Mouse (Mus musculus): Measurements from ENCODE around the gene Sept8. TPM values are rescaled to one million over a fixed set of nuclear protein-coding genes. Genes with fewer than 3 reads are reported as not detected.

Sept8 gene
- polyA plus RNA-seq, 1 experiment from 2014 or later: 42.2 TPM

- Histone ChIP-seq H3K4me1 (ENCODE audit: control insufficient read depth, insufficient read depth, low read length) (0 out of 2 replicates have a peak, but pooled peaks cover 11% of the 10 kb centered on the region), H3K27ac (replicated peaks; ENCODE audit: low read depth, low read length) (no peak overlapping the region), H3K9ac (ENCODE audit: low read depth, low read length) (peak overlapping the region; percentile 49), H3K36me3 (ENCODE audit: control insufficient read depth, insufficient read depth, low read length) (no peaks in the 10 kb centered on the region), H3K27me3 (replicated peaks; ENCODE audit: control insufficient read depth, insufficient read depth, low read length) (peaks cover 64% of the 10 kb centered on the region), H3K4me2 (ENCODE audit: low read depth, low read length) (peak overlapping the region; percentile 83), H3K9me3 (ENCODE audit: control insufficient read depth, low read length) (no peaks in the 10 kb centered on the region), H3K4me3 (ENCODE audit: low read depth, low read length) (peak overlapping the region; percentile 47)
- WGBS: 2% methylated on average over 16 of the region's 62 CpGs
- DNase-seq (ENCODE audit: low spot score) (no peak), ATAC-seq (ENCODE audit: low read depth) (peak; percentile 13)
Observed at GRCm38 (mm10) chr11:53479171-53479782, 39.8 kb upstream of the Sept8 start.

DNA sequence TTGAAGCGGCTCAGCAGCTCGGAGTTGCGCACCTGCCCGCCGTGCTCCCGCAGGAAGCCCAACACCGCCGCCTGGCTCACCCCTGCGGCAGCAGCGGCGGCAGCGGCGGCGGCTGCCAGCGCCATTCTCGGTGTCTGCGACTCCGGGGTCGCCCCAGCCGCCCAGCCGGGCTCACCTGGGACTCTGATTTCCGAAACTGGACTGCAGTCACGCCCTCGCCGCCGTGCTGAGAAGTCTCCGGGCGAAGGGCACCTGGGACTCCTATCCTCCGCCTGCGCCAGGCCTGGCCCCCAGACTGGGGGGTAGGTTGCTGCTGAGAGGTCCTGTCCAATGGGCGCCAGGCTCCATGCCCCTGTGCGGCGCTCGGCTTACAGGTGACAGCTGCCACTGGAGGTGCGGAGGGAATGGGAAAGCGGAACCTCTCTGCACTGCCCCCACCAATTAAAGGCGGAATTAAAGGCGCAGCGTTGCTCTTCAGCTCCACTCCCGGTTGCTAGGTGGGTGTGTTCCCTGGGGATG, 39.2 kb upstream of the Sept8 start, which contains the start of the genes Gm9945 and Sowaha:
Gm9945 (plus strand) TSS at position 384 of the 519 bp plus-strand sequence.
Sowaha (minus strand) TSS at position 492 of the 519 bp plus-strand sequence.
- Histone ChIP-seq H3K4me3 (ENCODE audit: low read depth, low read length) (peak within 1 kb of the TSS; percentile 47), H3K27ac (replicated peaks; ENCODE audit: low read depth, low read length) (no peak within 1 kb of the TSS), H3K9me3 (ENCODE audit: control insufficient read depth, low read length) (no peaks in the 10 kb centered on the region), H3K4me2 (ENCODE audit: low read depth, low read length) (peak within 1 kb of the TSS; percentile 83), H3K9ac (ENCODE audit: low read depth, low read length) (peak within 1 kb of the TSS; percentile 49), H3K36me3 (ENCODE audit: control insufficient read depth, insufficient read depth, low read length) (no peaks in the 10 kb centered on the region), H3K27me3 (replicated peaks; ENCODE audit: control insufficient read depth, insufficient read depth, low read length) (peaks cover 59% of the 10 kb centered on the region), H3K4me1 (ENCODE audit: control insufficient read depth, insufficient read depth, low read length) (0 out of 2 replicates have a peak, but pooled peaks cover 11% of the 10 kb centered on the region)
- 7% methylated on average over 21 of the region's 40 CpGs for WGBS
- ATAC-seq (ENCODE audit: low read depth) (peak; percentile 89), DNase-seq (ENCODE audit: low spot score) (peak; percentile 59)

DNA sequence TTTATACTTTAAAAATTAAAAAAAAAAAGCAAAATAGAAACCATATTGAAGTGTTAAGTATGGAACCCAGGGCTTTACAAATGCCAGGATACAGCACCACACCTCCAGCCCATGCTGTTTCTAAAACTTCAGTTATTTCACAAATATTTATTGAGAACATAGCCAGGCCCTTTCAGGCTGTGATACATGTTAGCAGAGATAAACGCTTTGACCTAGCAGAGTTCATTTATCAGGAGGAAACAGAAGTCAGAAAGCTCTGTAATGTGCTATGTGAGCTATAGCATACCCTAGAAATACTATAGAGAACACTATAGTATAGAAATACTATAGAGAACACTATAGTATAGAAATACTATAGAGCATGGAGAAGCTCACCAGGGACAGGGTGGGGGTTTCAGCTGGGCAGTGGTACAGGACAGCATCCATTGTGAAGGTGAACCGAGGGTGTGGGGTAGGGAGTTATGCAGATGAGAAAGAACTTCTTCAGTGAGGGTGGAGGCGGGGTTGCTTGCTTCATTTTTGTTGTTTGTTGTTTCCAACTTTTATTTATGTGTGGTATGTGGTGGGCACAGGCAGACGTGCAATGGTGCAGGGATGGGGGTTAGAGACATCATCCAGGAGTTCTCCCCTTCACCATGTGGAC, 37.8 kb upstream of the Sept8 start:
- ATAC-seq (ENCODE audit: low read depth) (no peak), DNase-seq (ENCODE audit: low spot score) (no peak)
- Histone ChIP-seq H3K9ac (ENCODE audit: low read depth, low read length) (no peak overlapping the region), H3K9me3 (ENCODE audit: control insufficient read depth, low read length) (no peaks in the 10 kb centered on the region), H3K4me1 (ENCODE audit: control insufficient read depth, insufficient read depth, low read length) (0 out of 2 replicates have a peak, but pooled peaks cover 11% of the 10 kb centered on the region), H3K27ac (replicated peaks; ENCODE audit: low read depth, low read length) (no peak overlapping the region), H3K27me3 (replicated peaks; ENCODE audit: control insufficient read depth, insufficient read depth, low read length) (peaks cover 56% of the 10 kb centered on the region), H3K36me3 (ENCODE audit: control insufficient read depth, insufficient read depth, low read length) (no peaks in the 10 kb centered on the region), H3K4me3 (ENCODE audit: low read depth, low read length) (no peak overlapping the region), H3K4me2 (ENCODE audit: low read depth, low read length) (no peak overlapping the region)
- 65% methylated on average over 4 of the region's 4 CpGs for WGBS

DNA sequence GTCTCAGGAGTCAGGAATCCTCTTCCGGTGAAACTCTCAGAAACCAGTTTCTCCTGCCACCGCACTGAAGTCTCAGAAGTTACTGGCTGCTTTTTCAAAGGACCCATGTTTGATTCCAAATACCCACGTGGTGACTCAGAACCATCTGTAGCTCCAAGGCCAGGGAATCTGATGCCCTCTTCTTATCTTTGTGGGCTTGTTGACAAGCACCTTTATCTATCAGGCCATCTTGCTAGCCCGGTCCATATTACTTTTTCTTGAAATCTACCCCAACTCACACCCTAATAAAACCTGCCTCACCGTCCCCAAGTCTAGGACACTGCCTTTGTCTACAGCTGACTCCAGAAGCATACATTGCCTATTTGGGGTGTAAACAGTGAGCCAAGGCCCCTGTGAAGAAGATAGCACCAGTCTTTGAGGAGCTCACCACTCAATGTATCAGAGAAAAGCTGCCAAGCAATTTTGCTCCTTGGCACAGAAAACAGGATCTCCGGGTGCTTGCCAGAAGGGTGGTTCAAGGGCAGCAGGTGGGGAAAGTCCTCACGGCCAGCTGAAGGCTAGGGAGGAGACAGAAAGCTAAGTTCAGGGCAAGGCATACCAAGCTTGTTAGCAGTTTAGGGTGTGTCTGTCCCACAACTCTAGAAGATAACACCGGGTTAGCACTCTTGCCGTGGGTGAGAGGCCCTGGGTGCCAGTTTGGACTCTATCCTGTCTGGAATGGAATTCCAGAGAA, 35.7 kb upstream of the Sept8 start:
- 76% methylated on average over 9 of the region's 9 CpGs for WGBS
- Histone ChIP-seq H3K36me3 (ENCODE audit: control insufficient read depth, insufficient read depth, low read length) (no peaks in the 10 kb centered on the region), H3K4me1 (ENCODE audit: control insufficient read depth, insufficient read depth, low read length) (0 out of 2 replicates have a peak, but pooled peaks cover 11% of the 10 kb centered on the region), H3K9ac (ENCODE audit: low read depth, low read length) (no peak overlapping the region), H3K27me3 (replicated peaks; ENCODE audit: control insufficient read depth, insufficient read depth, low read length) (peaks cover 42% of the 10 kb centered on the region), H3K4me3 (ENCODE audit: low read depth, low read length) (no peak overlapping the region), H3K27ac (replicated peaks; ENCODE audit: low read depth, low read length) (no peak overlapping the region), H3K4me2 (ENCODE audit: low read depth, low read length) (no peak overlapping the region), H3K9me3 (ENCODE audit: control insufficient read depth, low read length) (no peaks in the 10 kb centered on the region)
- ATAC-seq (ENCODE audit: low read depth): no peak
- no peak for DNase-seq (ENCODE audit: low spot score)

DNA sequence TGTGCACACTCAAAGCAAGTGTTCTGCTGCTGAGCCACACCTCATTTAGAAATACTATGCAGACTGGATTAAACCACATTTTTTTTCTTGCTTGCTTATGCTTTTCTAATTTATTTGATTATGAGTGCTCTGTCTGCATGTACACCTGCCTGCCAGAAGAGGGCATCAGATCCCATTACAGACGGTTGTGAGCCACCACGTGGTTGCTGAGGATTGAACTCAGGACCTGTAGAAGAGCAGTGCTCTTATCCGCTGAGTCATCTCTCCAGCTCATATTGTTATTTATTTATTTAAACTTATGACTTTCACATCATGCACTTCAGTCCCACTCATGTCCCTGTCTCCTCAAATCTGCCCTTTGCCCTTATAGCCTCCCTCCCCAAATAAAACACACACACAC, 33.3 kb upstream of the Sept8 start:
- DNase-seq (ENCODE audit: low spot score): no peak
- Histone ChIP-seq H3K27ac (replicated peaks; ENCODE audit: low read depth, low read length) (no peak overlapping the region), H3K9ac (ENCODE audit: low read depth, low read length) (no peak overlapping the region), H3K36me3 (ENCODE audit: control insufficient read depth, insufficient read depth, low read length) (no peaks in the 10 kb centered on the region), H3K4me1 (ENCODE audit: control insufficient read depth, insufficient read depth, low read length) (no peaks in the 10 kb centered on the region), H3K27me3 (replicated peaks; ENCODE audit: control insufficient read depth, insufficient read depth, low read length) (peaks cover 18% of the 10 kb centered on the region), H3K4me2 (ENCODE audit: low read depth, low read length) (no peak overlapping the region), H3K9me3 (ENCODE audit: control insufficient read depth, low read length) (no peaks in the 10 kb centered on the region), H3K4me3 (ENCODE audit: low read depth, low read length) (no peak overlapping the region)
- WGBS: 42% methylated on average over 3 of the region's 3 CpGs
- ATAC-seq (ENCODE audit: low read depth): no peak

DNA sequence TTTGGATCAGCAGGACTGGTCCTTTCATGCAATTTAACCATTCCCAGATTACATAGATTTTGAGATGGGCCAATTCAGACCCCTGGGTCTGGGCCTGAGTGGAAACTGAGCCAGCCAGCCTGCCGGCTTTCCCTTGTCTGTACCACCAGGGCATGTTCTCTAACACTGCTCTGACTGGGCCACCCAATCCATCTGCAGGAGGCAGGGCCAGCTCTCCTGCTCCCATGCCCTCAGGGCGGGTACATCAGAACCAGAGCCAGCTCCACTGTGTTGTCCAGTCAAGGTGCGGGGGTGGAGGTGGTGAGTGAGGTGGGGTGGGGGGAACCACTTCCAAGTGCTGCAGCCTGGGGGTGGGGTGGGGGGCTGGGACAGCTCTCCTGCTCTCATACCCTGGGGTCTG, 32.7 kb upstream of the Sept8 start:
- Histone ChIP-seq H3K9me3 (ENCODE audit: control insufficient read depth, low read length) (no peaks in the 10 kb centered on the region), H3K27me3 (replicated peaks; ENCODE audit: control insufficient read depth, insufficient read depth, low read length) (peaks cover 12% of the 10 kb centered on the region), H3K9ac (ENCODE audit: low read depth, low read length) (no peak overlapping the region), H3K27ac (replicated peaks; ENCODE audit: low read depth, low read length) (no peak overlapping the region), H3K36me3 (ENCODE audit: control insufficient read depth, insufficient read depth, low read length) (no peaks in the 10 kb centered on the region), H3K4me3 (ENCODE audit: low read depth, low read length) (no peak overlapping the region), H3K4me2 (ENCODE audit: low read depth, low read length) (no peak overlapping the region), H3K4me1 (ENCODE audit: control insufficient read depth, insufficient read depth, low read length) (no peaks in the 10 kb centered on the region)
- DNase-seq (ENCODE audit: low spot score) (no peak), ATAC-seq (ENCODE audit: low read depth) (no peak)
- WGBS: 71% methylated on average over 3 of the region's 3 CpGs

GRCm38 (mm10) chr11:53486822-53487594, 32.0 kb upstream of the Sept8 start:
- H3K27ac ChIP-seq (replicated peaks; ENCODE audit: low read depth, low read length): no peak overlapping the region
- ATAC-seq (ENCODE audit: low read depth) (peak; percentile 67), DNase-seq (ENCODE audit: low spot score) (no peak)
- no peak overlapping the region; the same call in 1 of the 2 replicates for H3K9ac ChIP-seq (ENCODE audit: low read depth, low read length)
- 11% methylated on average over 25 of the region's 27 CpGs for WGBS
- H3K9me3 ChIP-seq (ENCODE audit: control insufficient read depth, low read length): no peaks in the 10 kb centered on the region
- peaks cover 8% of the 10 kb centered on the region; the same call in 1 of the 2 replicates for H3K27me3 ChIP-seq (replicated peaks; ENCODE audit: control insufficient read depth, insufficient read depth, low read length)
- H3K4me1 ChIP-seq (ENCODE audit: control insufficient read depth, insufficient read depth, low read length): no peaks in the 10 kb centered on the region
- H3K4me3 ChIP-seq (ENCODE audit: low read depth, low read length): peak overlapping the region; percentile 15
- no peaks in the 10 kb centered on the region for H3K36me3 ChIP-seq (ENCODE audit: control insufficient read depth, insufficient read depth, low read length)
- peak overlapping the region; percentile 43 for H3K4me2 ChIP-seq (ENCODE audit: low read depth, low read length)

- ATAC-seq (ENCODE audit: low read depth) (no peak), DNase-seq (ENCODE audit: low spot score) (no peak)
- H3K36me3 ChIP-seq (ENCODE audit: control insufficient read depth, insufficient read depth, low read length): no peaks in the 10 kb centered on the region
- H3K27ac ChIP-seq (replicated peaks; ENCODE audit: low read depth, low read length): no peak overlapping the region
- H3K9me3 ChIP-seq (ENCODE audit: control insufficient read depth, low read length): no peaks in the 10 kb centered on the region
- no peaks in the 10 kb centered on the region for H3K4me1 ChIP-seq (ENCODE audit: control insufficient read depth, insufficient read depth, low read length)
- 93% methylated on average over 5 of the region's 5 CpGs for WGBS
- H3K4me3 ChIP-seq (ENCODE audit: low read depth, low read length): no peak overlapping the region
- H3K9ac ChIP-seq (ENCODE audit: low read depth, low read length): no peak overlapping the region
- H3K4me2 ChIP-seq (ENCODE audit: low read depth, low read length): no peak overlapping the region
- H3K27me3 ChIP-seq (replicated peaks; ENCODE audit: control insufficient read depth, insufficient read depth, low read length): 0 out of 2 replicates have a peak, but pooled peaks cover 4% of the 10 kb centered on the region
Observed at GRCm38 (mm10) chr11:53489007-53489406, 30.1 kb upstream of the Sept8 start.

All from embryonic facial prominence, embryonic 14.5 days (tissue).